Mouse (Mus musculus): ENCODE measurements at regions not wholly inside any gene's neighbourhood (a gene's known extent, or its start where the extent isn't known, plus 50 kb on each side); places are given as distances from the start of the nearest gene placed in this dataset.

DNA sequence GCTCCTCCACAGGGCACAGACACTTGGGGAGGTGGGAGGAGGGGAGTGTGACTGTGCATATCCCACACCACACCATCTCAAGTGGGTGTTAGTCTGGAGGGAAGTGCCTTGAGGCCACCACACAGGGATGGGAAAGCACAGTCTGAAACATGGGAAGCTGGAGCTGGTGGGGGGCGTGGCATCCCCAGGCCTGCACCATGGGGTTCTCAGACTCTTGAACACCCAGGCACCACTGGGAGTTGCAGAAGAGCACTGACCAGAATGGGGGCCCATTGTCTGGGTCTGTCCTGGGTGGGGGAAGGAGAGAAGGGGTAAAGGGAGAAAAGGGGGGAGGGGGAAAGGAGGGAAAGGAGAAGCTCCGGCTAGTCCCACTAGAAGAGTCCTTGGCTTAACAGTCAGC lies 776.0 kb downstream of the Diaph3 start:
- Histone ChIP-seq H3K27ac (ENCODE audit: low read depth, low read length) (no peak overlapping the region), H3K4me3 (ENCODE audit: low read depth, low read length) (no peak overlapping the region), H3K27me3 (ENCODE audit: insufficient read depth, low read length) (no peaks in the 10 kb centered on the region), H3K9me3 (ENCODE audit: low read length) (no peaks in the 10 kb centered on the region), H3K36me3 (ENCODE audit: insufficient read depth) (no peaks in the 10 kb centered on the region), H3K4me1 (ENCODE audit: insufficient read depth) (no peaks in the 10 kb centered on the region), H3K9ac (no peak overlapping the region), H3K4me2 (ENCODE audit: low read depth) (no peak overlapping the region)
- WGBS, result 92% methylated on average over 2 of the region's 2 CpGs
- TF ChIP-seq CTCF (IDR thresholded peaks at IDR 0.05; ENCODE audit: low read depth), result no peak
- no peak for ATAC-seq
- no peak for DNase-seq

GRCm38 (mm10) chr14:86360423-86361059 lies 780.5 kb downstream of the Diaph3 start:
- Histone ChIP-seq H3K27ac (ENCODE audit: low read depth, low read length) (no peak overlapping the region), H3K4me3 (ENCODE audit: low read depth, low read length) (no peak overlapping the region), H3K36me3 (ENCODE audit: insufficient read depth) (no peaks in the 10 kb centered on the region), H3K4me1 (ENCODE audit: insufficient read depth) (no peaks in the 10 kb centered on the region), H3K9me3 (ENCODE audit: low read length) (no peaks in the 10 kb centered on the region), H3K4me2 (ENCODE audit: low read depth) (no peak overlapping the region), H3K9ac (no peak overlapping the region), H3K27me3 (ENCODE audit: insufficient read depth, low read length) (no peaks in the 10 kb centered on the region)
- WGBS, result 19% methylated on average over 7 of the region's 7 CpGs
- ATAC-seq (no peak), DNase-seq (no peak)
- TF ChIP-seq CTCF (IDR thresholded peaks at IDR 0.05; ENCODE audit: low read depth), result no peak

DNA sequence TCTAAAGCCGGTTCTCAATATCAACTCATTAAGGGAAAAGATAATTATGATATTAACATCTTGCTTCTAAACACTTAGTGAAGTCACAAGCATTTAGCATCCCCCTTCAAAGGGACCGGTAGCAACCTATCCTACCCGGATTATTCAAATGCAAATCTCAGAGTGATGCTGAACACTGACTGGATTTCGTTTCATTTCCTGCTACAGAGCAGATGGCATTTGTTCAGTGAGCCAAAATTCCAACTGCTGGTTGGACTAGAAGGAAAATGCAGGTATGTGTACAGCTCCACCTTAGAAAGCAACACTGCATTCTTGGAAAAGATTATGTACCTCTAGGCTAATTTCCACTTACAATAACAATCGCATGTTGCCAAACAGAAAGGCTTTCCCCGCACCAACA lies 782.5 kb downstream of the Diaph3 start:
- Histone ChIP-seq H3K4me2 (ENCODE audit: low read depth) (no peak overlapping the region), H3K27ac (ENCODE audit: low read depth, low read length) (no peak overlapping the region), H3K9me3 (ENCODE audit: low read length) (no peaks in the 10 kb centered on the region), H3K9ac (no peak overlapping the region), H3K27me3 (ENCODE audit: insufficient read depth, low read length) (no peaks in the 10 kb centered on the region), H3K4me3 (ENCODE audit: low read depth, low read length) (no peak overlapping the region), H3K4me1 (ENCODE audit: insufficient read depth) (no peaks in the 10 kb centered on the region), H3K36me3 (ENCODE audit: insufficient read depth) (no peaks in the 10 kb centered on the region)
- WGBS, result 42% methylated on average over 6 of the region's 6 CpGs
- no peak for DNase-seq
- ATAC-seq, result no peak; the same call in 1 of the 2 replicates
- no peak for TF ChIP-seq CTCF (IDR thresholded peaks at IDR 0.05; ENCODE audit: low read depth)

DNA sequence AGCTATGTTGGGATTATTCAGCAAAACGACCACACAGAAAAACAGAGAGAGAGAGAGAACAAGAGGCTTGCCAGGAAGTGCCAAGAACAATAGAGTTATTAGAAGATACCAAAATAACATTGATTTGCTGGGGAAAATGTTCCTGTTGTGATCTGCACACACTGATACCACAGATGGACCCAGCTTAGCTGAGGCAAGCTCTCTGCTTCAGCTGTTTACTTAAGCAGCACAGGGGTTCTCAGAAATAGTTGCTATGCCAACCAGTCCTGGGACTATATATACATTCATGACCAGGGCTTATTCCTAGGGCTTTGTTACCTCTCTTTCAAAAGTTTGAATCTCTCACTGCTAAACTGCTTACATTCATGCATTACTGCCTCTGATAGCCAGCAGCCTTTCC lies 790.5 kb downstream of the Diaph3 start:
- H3K9me3 ChIP-seq (ENCODE audit: low read length), result no peaks in the 10 kb centered on the region
- 24% methylated on average over 1 of the region's 1 CpGs for WGBS
- no peak overlapping the region for H3K27ac ChIP-seq (ENCODE audit: low read depth, low read length)
- DNase-seq (peak; percentile 29), ATAC-seq (peak; percentile 92)
- no peak overlapping the region for H3K4me2 ChIP-seq (ENCODE audit: low read depth)
- H3K27me3 ChIP-seq (ENCODE audit: insufficient read depth, low read length), result no peaks in the 10 kb centered on the region
- no peak overlapping the region for H3K9ac ChIP-seq
- no peak for TF ChIP-seq CTCF (IDR thresholded peaks at IDR 0.05; ENCODE audit: low read depth)
- no peaks in the 10 kb centered on the region for H3K36me3 ChIP-seq (ENCODE audit: insufficient read depth)
- no peaks in the 10 kb centered on the region for H3K4me1 ChIP-seq (ENCODE audit: insufficient read depth)
- H3K4me3 ChIP-seq (ENCODE audit: low read depth, low read length), result no peak overlapping the region

GRCm38 (mm10) chr14:86339007-86339406 lies 802.0 kb downstream of the Diaph3 start:
- no peak for DNase-seq
- Histone ChIP-seq H3K27me3 (ENCODE audit: insufficient read depth, low read length) (no peaks in the 10 kb centered on the region), H3K4me3 (ENCODE audit: low read depth, low read length) (no peak overlapping the region), H3K4me2 (ENCODE audit: low read depth) (no peak overlapping the region), H3K4me1 (ENCODE audit: insufficient read depth) (no peaks in the 10 kb centered on the region), H3K9ac (no peak overlapping the region), H3K27ac (ENCODE audit: low read depth, low read length) (no peak overlapping the region), H3K36me3 (ENCODE audit: insufficient read depth) (no peaks in the 10 kb centered on the region), H3K9me3 (ENCODE audit: low read length) (no peaks in the 10 kb centered on the region)
- no peak for ATAC-seq
- TF ChIP-seq CTCF (IDR thresholded peaks at IDR 0.05; ENCODE audit: low read depth), result no peak
- 81% methylated on average over 6 of the region's 6 CpGs for WGBS

DNA sequence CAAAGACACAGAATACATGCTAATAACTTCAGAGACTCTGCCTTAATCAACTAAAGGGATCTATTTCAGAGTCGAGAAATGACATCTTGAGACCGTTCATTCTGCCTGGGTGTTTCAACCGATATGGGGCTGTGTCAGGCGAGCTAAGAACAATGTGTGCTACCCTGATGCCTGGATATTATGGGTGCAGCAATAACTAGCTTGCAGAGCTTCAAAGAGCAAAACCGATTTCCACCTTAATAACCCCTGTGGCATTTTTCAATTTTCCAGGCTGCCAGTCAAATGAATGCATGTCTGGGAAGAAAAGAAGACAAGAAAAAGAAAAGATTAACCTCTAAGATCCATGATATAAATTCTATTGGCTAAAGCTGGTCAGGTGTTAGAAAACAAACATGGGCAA lies 804.0 kb downstream of the Diaph3 start:
- Histone ChIP-seq H3K9me3 (ENCODE audit: low read length) (no peaks in the 10 kb centered on the region), H3K4me3 (ENCODE audit: low read depth, low read length) (no peak overlapping the region), H3K36me3 (ENCODE audit: insufficient read depth) (no peaks in the 10 kb centered on the region), H3K27ac (ENCODE audit: low read depth, low read length) (no peak overlapping the region), H3K9ac (no peak overlapping the region), H3K4me2 (ENCODE audit: low read depth) (no peak overlapping the region), H3K4me1 (ENCODE audit: insufficient read depth) (no peaks in the 10 kb centered on the region), H3K27me3 (ENCODE audit: insufficient read depth, low read length) (no peaks in the 10 kb centered on the region)
- no peak for DNase-seq
- TF ChIP-seq CTCF (IDR thresholded peaks at IDR 0.05; ENCODE audit: low read depth), result no peak
- WGBS, result 64% methylated on average over 5 of the region's 5 CpGs
- ATAC-seq, result no peak

DNA sequence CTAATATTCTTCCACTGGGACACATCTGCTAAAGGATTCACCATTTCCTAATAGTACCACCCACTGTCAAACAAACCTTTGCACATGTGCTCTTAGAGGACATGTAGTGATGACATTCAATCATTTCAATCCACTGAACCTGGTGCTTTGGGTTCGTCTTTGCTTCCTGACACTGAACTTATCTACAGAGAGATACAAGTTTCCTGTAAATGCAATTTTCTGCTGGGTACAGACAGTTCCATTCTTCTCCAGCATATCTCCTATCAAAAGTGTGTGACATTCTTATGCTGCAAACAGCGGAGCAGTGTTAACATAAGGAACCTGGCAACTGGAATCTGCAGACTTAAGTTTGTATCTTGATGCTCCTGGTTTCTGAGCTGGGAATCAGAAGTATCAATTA lies 805.8 kb downstream of the Diaph3 start:
- Histone ChIP-seq H3K27me3 (ENCODE audit: insufficient read depth, low read length) (no peaks in the 10 kb centered on the region), H3K4me2 (ENCODE audit: low read depth) (no peak overlapping the region), H3K9ac (no peak overlapping the region), H3K9me3 (ENCODE audit: low read length) (no peaks in the 10 kb centered on the region), H3K4me1 (ENCODE audit: insufficient read depth) (no peaks in the 10 kb centered on the region), H3K4me3 (ENCODE audit: low read depth, low read length) (no peak overlapping the region), H3K36me3 (ENCODE audit: insufficient read depth) (no peaks in the 10 kb centered on the region), H3K27ac (ENCODE audit: low read depth, low read length) (no peak overlapping the region)
- WGBS, result 89% methylated on average over 2 of the region's 2 CpGs
- TF ChIP-seq CTCF (IDR thresholded peaks at IDR 0.05; ENCODE audit: low read depth), result no peak
- ATAC-seq (no peak), DNase-seq (no peak)
